Mouse (Mus musculus) intestine, embryonic 15.5 days (tissue): ENCODE results near the gene Zfp628. TPM values are rescaled to one million over a fixed set of nuclear protein-coding genes. Genes with fewer than 3 reads are reported as not detected.

Source experiments
- ATAC-seq: fragments of 200-750 bp; cut with Nextera tagmentation; 2 replicates; pipeline ENCODE4 v1.8.0; 2017; ENCODE audit warnings: moderate TSS enrichment, moderate library complexity
- H3K27ac ChIP-seq: fragments of 300-500 bp; sonication (generic); 2 replicates; pipeline ENCODE4 v1.5.1; 2015; ENCODE audit warnings: mild to moderate bottlenecking, inconsistent platforms
- H3K27me3 ChIP-seq: fragments of 300-500 bp; sonication (generic); replicated peaks from 2 replicates; pipeline ENCODE4 v1.6.1; 2015; ENCODE audit warnings: inconsistent platforms
- H3K36me3 ChIP-seq: fragments of 300-500 bp; sonication (generic); 2 replicates; pipeline ENCODE4 v1.6.1; 2015; ENCODE audit warnings: inconsistent platforms
- H3K4me1 ChIP-seq: fragments of 300-500 bp; sonication (generic); replicated peaks from 2 replicates; pipeline ENCODE4 v1.6.1; 2015; ENCODE audit warnings: inconsistent platforms
- H3K4me2 ChIP-seq: fragments of 300-500 bp; sonication (generic); replicated peaks from 2 replicates; pipeline ENCODE4 v1.6.1; 2015; ENCODE audit warnings: mild to moderate bottlenecking, inconsistent platforms
- H3K4me3 ChIP-seq: fragments of 300-500 bp; sonication (generic); replicated peaks from 2 replicates; pipeline ENCODE4 v1.5.1; 2015; ENCODE audit warnings: inconsistent platforms
- H3K9ac ChIP-seq: fragments of 300-500 bp; sonication (generic); 2 replicates; pipeline ENCODE4 v1.6.1; 2015; ENCODE audit warnings: inconsistent platforms
- H3K9me3 ChIP-seq: fragments of 300-500 bp; sonication (generic); 2 replicates; pipeline ENCODE4 v1.6.1; 2016; ENCODE audit warnings: inconsistent platforms
- WGBS: fragments of 180-500 bp; shearing (Covaris S2); methylation state at CpG from one replicate; pipeline ENCODE4 v1.1.7; 2015; 5-methylcytosine and 5-hydroxymethylcytosine counted together
- polyA plus RNA-seq: library from polyadenylated mRNA; unstranded; fragments of >200 nt; fragmentation: Nextera tagmentation; extraction: Ambion mirVana; gene quantifications from 2 replicates; pipeline ENCODE4 v1.2.1, GENCODE M21; 2015

Zfp628 gene
- polyA plus RNA-seq, 1 experiment from 2014 or later = 3.4 TPM

GRCm38 (mm10) chr7:4927711-4928110 lies 12.7 kb downstream of the Zfp628 start:
- H3K4me2 ChIP-seq = peak overlapping the region; percentile 4; the same call in 1 of the 2 replicates
- H3K9ac ChIP-seq = no peak overlapping the region; the same call in 1 of the 2 replicates
- H3K27me3 ChIP-seq = no peaks in the 10 kb centered on the region
- ATAC-seq = no peak
- H3K36me3 ChIP-seq = no peaks in the 10 kb centered on the region
- 54% methylated on average over 8 of the region's 8 CpGs for WGBS
- peaks cover 38% of the 10 kb centered on the region for H3K4me1 ChIP-seq
- no peak overlapping the region for H3K27ac ChIP-seq
- no peaks in the 10 kb centered on the region for H3K9me3 ChIP-seq
- no peak overlapping the region for H3K4me3 ChIP-seq

GRCm38 (mm10) chr7:4928323-4928722 lies 13.3 kb downstream of the Zfp628 start:
- no peaks in the 10 kb centered on the region for H3K27me3 ChIP-seq
- no peaks in the 10 kb centered on the region for H3K9me3 ChIP-seq
- 61% methylated on average over 17 of the region's 17 CpGs for WGBS
- no peak overlapping the region for H3K4me2 ChIP-seq
- no peaks in the 10 kb centered on the region for H3K36me3 ChIP-seq
- H3K4me1 ChIP-seq = peaks cover 31% of the 10 kb centered on the region
- H3K9ac ChIP-seq = no peak overlapping the region
- H3K27ac ChIP-seq = no peak overlapping the region
- ATAC-seq = no peak
- H3K4me3 ChIP-seq = no peak overlapping the region

GRCm38 (mm10) chr7:4933103-4933502 lies 18.1 kb downstream of the Zfp628 start:
- Histone ChIP-seq H3K4me1 (no peaks in the 10 kb centered on the region), H3K9me3 (0 out of 2 replicates have a peak, but pooled peaks cover 3% of the 10 kb centered on the region), H3K4me3 (no peak overlapping the region), H3K36me3 (no peaks in the 10 kb centered on the region), H3K4me2 (no peak overlapping the region), H3K9ac (no peak overlapping the region), H3K27ac (no peak overlapping the region), H3K27me3 (no peaks in the 10 kb centered on the region)
- 77% methylated on average over 12 of the region's 12 CpGs for WGBS
- no peak for ATAC-seq

GRCm38 (mm10) chr7:4934160-4934914 lies 19.3 kb downstream of the Zfp628 start:
- Histone ChIP-seq H3K4me2 (no peak overlapping the region), H3K9ac (no peak overlapping the region), H3K9me3 (0 out of 2 replicates have a peak, but pooled peaks cover 3% of the 10 kb centered on the region), H3K4me3 (no peak overlapping the region), H3K36me3 (no peaks in the 10 kb centered on the region), H3K27ac (no peak overlapping the region), H3K27me3 (no peaks in the 10 kb centered on the region), H3K4me1 (no peaks in the 10 kb centered on the region)
- WGBS = 76% methylated on average over 4 of the region's 4 CpGs
- ATAC-seq = no peak

- WGBS = 78% methylated on average over 10 of the region's 10 CpGs
- no peak overlapping the region for H3K27ac ChIP-seq
- H3K36me3 ChIP-seq = no peaks in the 10 kb centered on the region
- H3K4me1 ChIP-seq = no peaks in the 10 kb centered on the region
- 0 out of 2 replicates have a peak, but pooled peaks cover 3% of the 10 kb centered on the region for H3K9me3 ChIP-seq
- H3K4me3 ChIP-seq = no peak overlapping the region
- H3K4me2 ChIP-seq = no peak overlapping the region
- ATAC-seq = no peak
- H3K27me3 ChIP-seq = no peaks in the 10 kb centered on the region
- no peak overlapping the region; the same call in 1 of the 2 replicates for H3K9ac ChIP-seq
Observed at GRCm38 (mm10) chr7:4936832-4937231, 21.8 kb downstream of the Zfp628 start.

- no peaks in the 10 kb centered on the region for H3K36me3 ChIP-seq
- H3K9ac ChIP-seq = no peak overlapping the region
- no peak overlapping the region for H3K4me3 ChIP-seq
- 76% methylated on average over 11 of the region's 11 CpGs for WGBS
- ATAC-seq = no peak
- H3K27me3 ChIP-seq = no peaks in the 10 kb centered on the region
- H3K4me1 ChIP-seq = no peaks in the 10 kb centered on the region
- H3K9me3 ChIP-seq = 0 out of 2 replicates have a peak, but pooled peaks cover 3% of the 10 kb centered on the region
- no peak overlapping the region for H3K4me2 ChIP-seq
- no peak overlapping the region for H3K27ac ChIP-seq
Observed at GRCm38 (mm10) chr7:4937392-4937791, 22.4 kb downstream of the Zfp628 start.

- Histone ChIP-seq H3K36me3 (no peaks in the 10 kb centered on the region), H3K4me1 (no peaks in the 10 kb centered on the region), H3K27ac (no peak overlapping the region), H3K9ac (no peak overlapping the region), H3K9me3 (0 out of 2 replicates have a peak, but pooled peaks cover 3% of the 10 kb centered on the region), H3K4me2 (no peak overlapping the region), H3K4me3 (no peak overlapping the region), H3K27me3 (no peaks in the 10 kb centered on the region)
- no peak for ATAC-seq
- WGBS = 37% methylated on average over 2 of the region's 2 CpGs
Observed at GRCm38 (mm10) chr7:4938456-4938855, 23.4 kb downstream of the Zfp628 start.

- Histone ChIP-seq H3K9me3 (no peaks in the 10 kb centered on the region), H3K27me3 (no peaks in the 10 kb centered on the region), H3K4me1 (no peaks in the 10 kb centered on the region), H3K4me2 (no peak overlapping the region), H3K4me3 (no peak overlapping the region), H3K27ac (no peak overlapping the region), H3K36me3 (no peaks in the 10 kb centered on the region), H3K9ac (no peak overlapping the region)
- 20% methylated on average over 9 of the region's 9 CpGs for WGBS
- peak; percentile 77 for ATAC-seq
Observed at GRCm38 (mm10) chr7:4940068-4940479, 25.1 kb downstream of the Zfp628 start.

GRCm38 (mm10) chr7:4942673-4943072 lies 27.7 kb downstream of the Zfp628 start:
- Histone ChIP-seq H3K9ac (no peak overlapping the region), H3K36me3 (no peaks in the 10 kb centered on the region), H3K27ac (no peak overlapping the region), H3K27me3 (no peaks in the 10 kb centered on the region), H3K4me2 (no peak overlapping the region), H3K4me3 (no peak overlapping the region), H3K4me1 (no peaks in the 10 kb centered on the region), H3K9me3 (no peaks in the 10 kb centered on the region)
- 55% methylated on average over 5 of the region's 5 CpGs for WGBS
- ATAC-seq = no peak

GRCm38 (mm10) chr7:4943223-4943815 lies 28.3 kb downstream of the Zfp628 start:
- Histone ChIP-seq H3K4me3 (peak overlapping the region; percentile 20), H3K27ac (no peak overlapping the region), H3K4me1 (no peaks in the 10 kb centered on the region), H3K4me2 (peak overlapping the region; percentile 56), H3K9me3 (no peaks in the 10 kb centered on the region), H3K36me3 (no peaks in the 10 kb centered on the region), H3K9ac (no peak overlapping the region), H3K27me3 (no peaks in the 10 kb centered on the region)
- 17% methylated on average over 15 of the region's 15 CpGs for WGBS
- peak; percentile 90 for ATAC-seq

- Histone ChIP-seq H3K27me3 (no peaks in the 10 kb centered on the region), H3K4me1 (no peaks in the 10 kb centered on the region), H3K4me3 (no peak overlapping the region), H3K9ac (no peak overlapping the region), H3K36me3 (no peaks in the 10 kb centered on the region), H3K27ac (no peak overlapping the region), H3K9me3 (no peaks in the 10 kb centered on the region), H3K4me2 (no peak overlapping the region)
- no peak for ATAC-seq
- WGBS = 42% methylated on average over 2 of the region's 2 CpGs
Observed at GRCm38 (mm10) chr7:4947855-4948254, 32.8 kb downstream of the Zfp628 start.

GRCm38 (mm10) chr7:4948386-4948785 lies 33.4 kb downstream of the Zfp628 start:
- no peak for ATAC-seq
- no peak overlapping the region for H3K4me2 ChIP-seq
- 56% methylated on average over 6 of the region's 6 CpGs for WGBS

More at GRCm38 (mm10) chr7:4948386-4948785, 33.4 kb downstream of the Zfp628 start:
- Histone ChIP-seq H3K27me3 (no peaks in the 10 kb centered on the region), H3K36me3 (no peaks in the 10 kb centered on the region), H3K9ac (no peak overlapping the region), H3K9me3 (no peaks in the 10 kb centered on the region), H3K27ac (no peak overlapping the region), H3K4me3 (no peak overlapping the region), H3K4me1 (no peaks in the 10 kb centered on the region)
